Mouse (Mus musculus) intestine, postnatal 0 days (tissue): ENCODE data around the gene Slc39a3. TPM values are rescaled to one million over a fixed set of nuclear protein-coding genes. Genes with fewer than 3 reads are reported as not detected.

Experiments used
- ATAC-seq: fragments of 200-750 bp; cut with Nextera tagmentation; 2 replicates; pipeline ENCODE4 v1.8.0; 2017; ENCODE audit warnings: mild to moderate bottlenecking, moderate TSS enrichment, moderate library complexity
- H3K27ac ChIP-seq: fragments of 300-500 bp; sonication (generic); 2 replicates; pipeline ENCODE4 v1.5.1; 2014; ENCODE audit warnings: mild to moderate bottlenecking, low read depth, low read length, moderate library complexity
- H3K27me3 ChIP-seq: fragments of 300-500 bp; sonication (generic); replicated peaks from 2 replicates; pipeline ENCODE4 v1.6.1; 2014; ENCODE audit warnings: low read length, mixed read lengths; ENCODE audit not compliant: control insufficient read depth, insufficient read depth
- H3K36me3 ChIP-seq: fragments of 300-500 bp; sonication (generic); 2 replicates; pipeline ENCODE4 v1.6.1; 2014; ENCODE audit warnings: mild to moderate bottlenecking, moderate library complexity; ENCODE audit not compliant: control insufficient read depth, insufficient read depth
- H3K4me1 ChIP-seq: fragments of 300-500 bp; sonication (generic); replicated peaks from 2 replicates; pipeline ENCODE4 v1.6.1; 2014; ENCODE audit warnings: antibody characterized with exemption, low read length, mixed read lengths; ENCODE audit not compliant: control insufficient read depth, insufficient read depth
- H3K4me2 ChIP-seq: fragments of 300-500 bp; sonication (generic); replicated peaks from 2 replicates; pipeline ENCODE4 v1.6.1; 2014; ENCODE audit warnings: low read depth, mild to moderate bottlenecking, moderate library complexity
- H3K4me3 ChIP-seq: fragments of 300-500 bp; sonication (generic); 2 replicates; pipeline ENCODE4 v1.5.1; 2014; ENCODE audit warnings: low read depth, low read length
- H3K9ac ChIP-seq: fragments of 300-500 bp; sonication (generic); 2 replicates; pipeline ENCODE4 v1.6.1; 2014; ENCODE audit warnings: mild to moderate bottlenecking, low read depth, low read length
- H3K9me3 ChIP-seq: fragments of 300-500 bp; sonication (generic); 2 replicates; pipeline ENCODE4 v1.6.1; 2016; ENCODE audit warnings: mixed run types; ENCODE audit not compliant: control insufficient read depth
- CTCF ChIP-seq: sonication (generic); IDR thresholded peaks from 2 replicates; pipeline ENCODE4 v1.5.1; 2016; ENCODE audit warnings: low read depth, mild to moderate bottlenecking, control low read depth, antibody characterized with exemption, moderate library complexity
- WGBS: fragments of 180-500 bp; shearing (Covaris S2); extraction: QIAGEN DNeasy Blood & Tissue Kit; methylation state at CpG from one replicate; pipeline ENCODE4 v1.1.7; 2014; 5-methylcytosine and 5-hydroxymethylcytosine counted together
- polyA plus RNA-seq: library from polyadenylated mRNA; unstranded; fragments of >200 nt; fragmentation: Nextera tagmentation; extraction: Ambion mirVana; gene quantifications from 2 replicates; pipeline ENCODE4 v1.2.1, GENCODE M21; 2015

Gene Slc39a3
- polyA plus RNA-seq = 10.5 and 11.1 TPM in 2 replicates

- H3K9ac ChIP-seq = peak within 1 kb of the TSS; percentile 63
- under 1% methylated on average over 35 of the region's 35 CpGs for WGBS
- H3K9me3 ChIP-seq = no peaks in the 10 kb centered on the region
- no peak within 1 kb of the TSS for H3K27ac ChIP-seq
- peaks cover 17% of the 10 kb centered on the region; the same call in 1 of the 2 replicates for H3K36me3 ChIP-seq
- peak within 1 kb of the TSS; percentile 76 for H3K4me2 ChIP-seq
- H3K27me3 ChIP-seq = no peaks in the 10 kb centered on the region
- H3K4me1 ChIP-seq = no peaks in the 10 kb centered on the region
- peak within 1 kb of the TSS; percentile 73 for H3K4me3 ChIP-seq
- peak; percentile 96 for ATAC-seq
- TF ChIP-seq CTCF = 0 out of 2 replicates have a peak, but pooled peaks have one; percentile 5
Measured at GRCm38 (mm10) chr10:81036988-81037580, at the start of gene Slc39a3. Gene Slc39a3, minus strand, starts transcription at chr10:81037426.

GRCm38 (mm10) chr10:81087021-81087420 is 49.8 kb upstream of the Slc39a3 start:
- ATAC-seq = no peak
- Histone ChIP-seq H3K4me1 (no peaks in the 10 kb centered on the region), H3K4me3 (no peak overlapping the region), H3K27me3 (no peaks in the 10 kb centered on the region), H3K36me3 (peaks cover 24% of the 10 kb centered on the region), H3K27ac (no peak overlapping the region), H3K9me3 (no peaks in the 10 kb centered on the region), H3K9ac (no peak overlapping the region), H3K4me2 (no peak overlapping the region)
- peak; percentile 72 for TF ChIP-seq CTCF
- WGBS = 50% methylated on average over 2 of the region's 2 CpGs

- H3K9ac ChIP-seq = no peak overlapping the region
- H3K27me3 ChIP-seq = no peaks in the 10 kb centered on the region
- 61% methylated on average over 7 of the region's 7 CpGs for WGBS
- peak overlapping the region; percentile 46; the same call in 1 of the 2 replicates for H3K27ac ChIP-seq
- TF ChIP-seq CTCF = peak; percentile 91
- no peaks in the 10 kb centered on the region for H3K4me1 ChIP-seq
- peaks cover 41% of the 10 kb centered on the region for H3K36me3 ChIP-seq
- no peak overlapping the region for H3K4me2 ChIP-seq
- ATAC-seq = peak; percentile 48
- no peaks in the 10 kb centered on the region for H3K9me3 ChIP-seq
- H3K4me3 ChIP-seq = no peak overlapping the region
Measured at GRCm38 (mm10) chr10:81082168-81082960, 45.1 kb upstream of the Slc39a3 start.

- H3K4me1 ChIP-seq = no peaks in the 10 kb centered on the region
- no peak overlapping the region for H3K4me3 ChIP-seq
- no peak overlapping the region for H3K4me2 ChIP-seq
- peaks cover 44% of the 10 kb centered on the region; the same call in 1 of the 2 replicates for H3K36me3 ChIP-seq
- H3K27me3 ChIP-seq = no peaks in the 10 kb centered on the region
- no peaks in the 10 kb centered on the region for H3K9me3 ChIP-seq
- no peak for ATAC-seq
- no peak for TF ChIP-seq CTCF
- no peak overlapping the region for H3K9ac ChIP-seq
- H3K27ac ChIP-seq = no peak overlapping the region
- WGBS = 91% methylated on average over 31 of the region's 31 CpGs
Measured at GRCm38 (mm10) chr10:81080008-81080655, 42.9 kb upstream of the Slc39a3 start.

- Histone ChIP-seq H3K4me1 (no peaks in the 10 kb centered on the region), H3K27ac (no peak overlapping the region), H3K4me3 (no peak overlapping the region), H3K9me3 (no peaks in the 10 kb centered on the region), H3K9ac (no peak overlapping the region), H3K4me2 (no peak overlapping the region), H3K36me3 (peaks cover 59% of the 10 kb centered on the region; the same call in 1 of the 2 replicates), H3K27me3 (no peaks in the 10 kb centered on the region)
- WGBS = 92% methylated on average over 11 of the region's 11 CpGs
- no peak for TF ChIP-seq CTCF
- ATAC-seq = no peak
Measured at GRCm38 (mm10) chr10:81077916-81078315, 40.7 kb upstream of the Slc39a3 start.

GRCm38 (mm10) chr10:81076356-81076755 is 39.1 kb upstream of the Slc39a3 start:
- no peak for ATAC-seq
- Histone ChIP-seq H3K4me1 (no peaks in the 10 kb centered on the region), H3K9ac (no peak overlapping the region), H3K36me3 (peaks cover 55% of the 10 kb centered on the region; the same call in 1 of the 2 replicates), H3K27me3 (no peaks in the 10 kb centered on the region), H3K4me3 (no peak overlapping the region), H3K27ac (no peak overlapping the region), H3K4me2 (no peak overlapping the region), H3K9me3 (no peaks in the 10 kb centered on the region)
- TF ChIP-seq CTCF = no peak
- WGBS = 65% methylated on average over 1 of the region's 1 CpGs
